Mouse (Mus musculus): ENCODE results near the gene Runx2.

DNA sequence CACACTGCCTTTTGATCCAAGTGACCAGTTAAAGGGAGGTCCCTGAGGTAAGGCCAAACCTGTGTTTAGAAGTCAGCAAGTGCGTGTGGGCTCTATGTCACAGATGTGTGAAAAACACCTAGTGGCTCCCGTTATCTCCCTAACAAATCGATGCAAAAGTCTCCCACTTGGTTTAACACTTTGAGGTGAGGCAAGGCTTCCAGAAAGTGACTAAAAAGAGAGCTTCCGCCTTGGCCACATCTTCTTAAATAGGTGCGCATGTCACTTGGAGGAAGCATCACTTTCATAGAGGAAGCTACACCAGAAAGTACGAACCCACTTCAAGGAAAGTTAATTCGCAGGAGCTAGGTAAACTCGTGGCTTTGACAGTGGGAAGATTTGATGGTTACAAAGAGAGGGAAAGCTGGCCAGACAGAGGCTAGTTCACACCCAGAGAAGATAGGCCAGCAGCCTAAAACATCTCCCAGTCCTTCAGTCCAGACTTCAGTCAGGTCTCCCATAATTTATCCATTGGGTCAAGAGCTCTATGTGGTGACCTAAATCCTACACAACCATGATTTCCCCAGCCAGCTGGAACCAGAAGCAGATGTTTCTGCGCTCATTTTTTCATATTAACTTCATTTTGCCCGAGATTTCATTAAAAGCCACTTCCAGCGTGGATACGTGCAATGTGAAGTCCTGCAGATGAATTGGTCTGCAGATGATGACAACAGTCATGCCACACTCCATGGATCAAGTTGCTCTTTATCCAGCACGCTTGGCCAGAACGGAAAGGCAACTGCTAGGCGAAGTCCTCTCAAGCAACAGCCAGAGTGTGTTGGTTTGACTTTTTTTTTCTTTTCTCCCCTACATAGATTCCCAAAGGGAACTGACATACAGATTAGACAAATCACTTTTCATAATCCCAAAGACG, 257.1 kb downstream of the Runx2 start:
- no peak for TF ChIP-seq CTCF (conservative IDR thresholded peaks at IDR 0.05; ENCODE audit: insufficient read depth, insufficient read length, low read depth, low read length)
- no peak for TF ChIP-seq POLR2A (IDR thresholded peaks at IDR 0.05; ENCODE audit: low read depth, low read length)
